Mouse (Mus musculus) heart, embryonic 11.5 days (tissue): ENCODE data around the gene Olfr96. TPM values are rescaled to one million over a fixed set of nuclear protein-coding genes. Genes with fewer than 3 reads are reported as not detected.
A peak's percentile ranks its signal among the peaks of the same experiment; 100 is the strongest.

ENCODE experiments used
- ATAC-seq: fragments of 200-750 bp; cut with Nextera tagmentation; replicated peaks from 2 replicates; pipeline ENCODE4 v1.8.0; 2017; ENCODE audit warnings: moderate library complexity; ENCODE audit not compliant: insufficient number of reproducible peaks, low FRiP score, low TSS enrichment
- H3K27ac ChIP-seq: fragments of 300-500 bp; sonication (generic); 2 replicates; pipeline ENCODE4 v1.5.1; 2014; ENCODE audit warnings: mild to moderate bottlenecking, low read depth, low read length
- H3K27me3 ChIP-seq: fragments of 300-500 bp; sonication (generic); 2 replicates; pipeline ENCODE4 v1.6.1; 2014; ENCODE audit warnings: mild to moderate bottlenecking, low read length, mixed read lengths; ENCODE audit not compliant: control insufficient read depth, insufficient read depth
- H3K36me3 ChIP-seq: fragments of 300-500 bp; sonication (generic); 2 replicates; pipeline ENCODE4 v1.6.1; 2014; ENCODE audit warnings: mild to moderate bottlenecking, low read length, moderate library complexity, mixed read lengths; ENCODE audit not compliant: control insufficient read depth, insufficient read depth
- H3K4me1 ChIP-seq: fragments of 300-500 bp; sonication (generic); 2 replicates; pipeline ENCODE4 v1.6.1; 2014; ENCODE audit warnings: low read length; ENCODE audit not compliant: control insufficient read depth, insufficient read depth
- H3K4me2 ChIP-seq: fragments of 300-500 bp; sonication (generic); 2 replicates; pipeline ENCODE4 v1.6.1; 2014; ENCODE audit warnings: mild to moderate bottlenecking, moderate library complexity
- H3K4me3 ChIP-seq: fragments of 300-500 bp; sonication (generic); 2 replicates; pipeline ENCODE4 v1.5.1; 2014; ENCODE audit warnings: low read depth, low read length
- H3K9ac ChIP-seq: fragments of 300-500 bp; sonication (generic); 2 replicates; pipeline ENCODE4 v1.6.1; 2014; ENCODE audit warnings: mild to moderate bottlenecking, low read depth, low read length, moderate library complexity
- H3K9me3 ChIP-seq: fragments of 300-500 bp; sonication (generic); replicated peaks from 2 replicates; pipeline ENCODE4 v1.6.1; 2016; ENCODE audit warnings: low read length; ENCODE audit not compliant: control insufficient read depth
- WGBS: fragments of 180-500 bp; shearing (Covaris S2); extraction: QIAGEN DNeasy Blood & Tissue Kit; methylation state at CpG from one replicate; pipeline ENCODE4 v1.1.7; 2014; ENCODE audit not compliant: insufficient replicate concordance; 5-methylcytosine and 5-hydroxymethylcytosine counted together
- polyA plus RNA-seq: library from polyadenylated mRNA; unstranded; fragments of >200 nt; fragmentation: Nextera tagmentation; extraction: Ambion mirVana; gene quantifications from 2 replicates; pipeline ENCODE4 v1.2.1, GENCODE M21; 2014

The Olfr96 gene
- polyA plus RNA-seq, 1 experiment from 2014 or later = not detected

DNA sequence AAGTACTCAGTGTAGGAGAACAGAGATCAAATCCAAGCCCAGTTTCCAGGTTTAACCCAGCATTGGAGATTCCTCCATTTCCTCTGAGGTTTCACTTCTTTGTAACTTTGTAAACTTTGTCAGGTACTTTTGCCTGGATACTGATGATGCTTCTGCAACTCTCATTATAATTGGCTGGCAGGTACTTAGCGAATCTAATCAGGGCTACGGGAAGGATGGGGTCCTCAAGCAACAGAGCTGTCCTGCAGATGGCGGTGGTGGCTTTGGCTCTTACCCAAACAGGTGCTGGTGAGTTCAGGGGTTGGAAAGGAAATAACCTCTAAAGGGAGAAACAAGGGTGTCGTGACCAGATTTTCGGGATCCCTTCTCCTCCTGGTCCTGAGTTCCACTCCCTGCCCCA lies 26.8 kb downstream of the Olfr96 start:
- WGBS = 23% methylated on average over 5 of the region's 5 CpGs
- no peaks in the 10 kb centered on the region for H3K4me1 ChIP-seq
- no peak overlapping the region for H3K4me2 ChIP-seq

DNA sequence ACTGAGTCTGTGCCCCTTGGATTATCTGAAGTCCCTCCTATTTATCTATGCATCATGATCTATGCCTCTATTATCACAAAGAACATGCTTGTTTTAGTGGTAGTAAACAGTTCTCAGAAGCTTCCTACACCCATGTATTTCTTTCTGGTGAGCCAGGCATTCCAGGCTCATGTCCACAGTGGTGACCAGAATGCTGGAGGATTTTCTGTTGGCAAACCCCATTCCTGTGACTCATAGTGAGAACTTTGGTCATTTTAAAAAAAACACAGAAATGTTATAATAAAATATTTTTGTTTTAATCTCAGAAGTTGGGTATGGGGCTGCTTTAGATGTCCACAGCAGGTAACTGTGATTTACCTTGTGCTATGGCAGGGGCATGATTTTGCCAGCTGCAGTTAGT lies 29.5 kb downstream of the Olfr96 start:
- Histone ChIP-seq H3K4me3 (no peak overlapping the region), H3K9ac (no peak overlapping the region), H3K9me3 (no peaks in the 10 kb centered on the region), H3K36me3 (no peaks in the 10 kb centered on the region), H3K4me1 (no peaks in the 10 kb centered on the region), H3K27me3 (no peaks in the 10 kb centered on the region), H3K27ac (no peak overlapping the region), H3K4me2 (no peak overlapping the region)
- ATAC-seq = no peak

More for the DNA sequence above, 26.8 kb downstream of the Olfr96 start:
- Histone ChIP-seq H3K27me3 (no peaks in the 10 kb centered on the region), H3K9ac (no peak overlapping the region), H3K36me3 (no peaks in the 10 kb centered on the region), H3K27ac (no peak overlapping the region), H3K9me3 (no peaks in the 10 kb centered on the region), H3K4me3 (no peak overlapping the region)
- ATAC-seq = peak; percentile 71; the same call in 1 of the 2 replicates

GRCm38 (mm10) chr17:37250544-37250943 lies 30.6 kb downstream of the Olfr96 start:
- ATAC-seq = no peak
- H3K36me3 ChIP-seq = no peaks in the 10 kb centered on the region
- no peaks in the 10 kb centered on the region for H3K4me1 ChIP-seq
- no peak overlapping the region for H3K4me3 ChIP-seq
- no peaks in the 10 kb centered on the region for H3K9me3 ChIP-seq
- no peak overlapping the region for H3K4me2 ChIP-seq
- H3K9ac ChIP-seq = no peak overlapping the region
- H3K27ac ChIP-seq = no peak overlapping the region
- WGBS = 10% methylated on average over 1 of the region's 1 CpGs
- H3K27me3 ChIP-seq = no peaks in the 10 kb centered on the region

GRCm38 (mm10) chr17:37263626-37264025 lies 43.7 kb downstream of the Olfr96 start, which contains the start of gene Olfr98:
TSS of gene Olfr98 (minus strand) at chr17:37263749.
- H3K36me3 ChIP-seq = no peaks in the 10 kb centered on the region
- H3K9me3 ChIP-seq = no peaks in the 10 kb centered on the region
- ATAC-seq = no peak
- no peak within 1 kb of the TSS for H3K4me2 ChIP-seq
- WGBS = 73% methylated on average over 1 of the region's 1 CpGs
- no peaks in the 10 kb centered on the region for H3K27me3 ChIP-seq
- no peak within 1 kb of the TSS for H3K27ac ChIP-seq
- no peak within 1 kb of the TSS for H3K4me3 ChIP-seq
- H3K9ac ChIP-seq = no peak within 1 kb of the TSS
- H3K4me1 ChIP-seq = no peaks in the 10 kb centered on the region

DNA sequence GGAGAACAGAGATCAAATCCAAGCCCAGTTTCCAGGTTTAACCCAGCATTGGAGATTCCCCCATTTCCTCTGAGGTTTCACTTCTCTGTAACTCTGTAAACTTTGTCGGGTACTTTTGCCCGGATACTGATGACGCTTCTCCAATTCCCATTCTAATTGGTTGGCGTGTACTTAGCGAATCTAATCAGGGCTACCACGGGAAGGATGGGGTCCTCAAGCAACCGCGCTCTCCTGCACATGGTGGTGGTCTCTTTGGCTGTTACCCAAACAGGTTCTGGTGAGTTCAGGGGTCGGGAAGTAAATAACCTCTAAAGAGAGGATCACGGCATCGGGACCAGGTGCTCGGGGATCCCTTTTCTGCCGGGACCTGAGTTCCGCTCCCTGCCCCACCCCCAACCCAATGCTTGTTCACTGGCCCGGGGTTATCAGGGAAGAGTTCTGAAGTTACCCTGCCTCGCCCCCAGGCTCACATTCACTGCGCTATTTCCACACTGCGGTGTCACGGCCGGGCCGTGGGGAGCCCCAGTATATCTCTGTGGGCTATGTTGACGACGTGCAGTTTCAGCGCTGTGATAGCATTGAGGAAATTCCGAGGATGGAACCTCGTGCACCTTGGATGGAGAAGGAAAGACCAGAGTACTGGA lies 50.2 kb downstream of the Olfr96 start, which contains the start of gene H2-M3:
Gene H2-M3 (plus strand): TSS at position 163 of the 644 bp plus-strand sequence.
- H3K4me2 ChIP-seq = peak within 1 kb of the TSS; percentile 95
- no peaks in the 10 kb centered on the region for H3K9me3 ChIP-seq
- no peaks in the 10 kb centered on the region for H3K4me1 ChIP-seq
- peak within 1 kb of the TSS; percentile 56 for H3K4me3 ChIP-seq
- no peak within 1 kb of the TSS for H3K27ac ChIP-seq
- H3K36me3 ChIP-seq = no peaks in the 10 kb centered on the region
- H3K9ac ChIP-seq = peak within 1 kb of the TSS; percentile 49
- WGBS = 2% methylated on average over 26 of the region's 26 CpGs
- peak; percentile 95 for ATAC-seq
- H3K27me3 ChIP-seq = no peaks in the 10 kb centered on the region

- Histone ChIP-seq H3K4me1 (no peaks in the 10 kb centered on the region), H3K4me3 (peak overlapping the region; percentile 56), H3K36me3 (no peaks in the 10 kb centered on the region), H3K9ac (peak overlapping the region; percentile 49), H3K27ac (no peak overlapping the region), H3K27me3 (no peaks in the 10 kb centered on the region), H3K9me3 (no peaks in the 10 kb centered on the region), H3K4me2 (peak overlapping the region; percentile 95)
- 53% methylated on average over 8 of the region's 8 CpGs for WGBS
- ATAC-seq = peak; percentile 15; the same call in 1 of the 2 replicates
These were observed 50.8 kb downstream of the Olfr96 start for GRCm38 (mm10) chr17:37270702-37271092.

GRCm38 (mm10) chr17:37275626-37276248 lies 55.8 kb downstream of the Olfr96 start:
- Histone ChIP-seq H3K4me3 (no peak overlapping the region), H3K9me3 (no peaks in the 10 kb centered on the region), H3K27me3 (no peaks in the 10 kb centered on the region), H3K4me2 (no peak overlapping the region), H3K27ac (no peak overlapping the region), H3K36me3 (no peaks in the 10 kb centered on the region), H3K4me1 (no peaks in the 10 kb centered on the region), H3K9ac (no peak overlapping the region)
- ATAC-seq = no peak
- WGBS = 67% methylated on average over 2 of the region's 2 CpGs
